Mouse (Mus musculus) heart, postnatal 0 days (tissue): Measurements from ENCODE around the gene Cyth3.

Source experiments
- CTCF ChIP-seq: IDR thresholded peaks from 2 replicates; pipeline ENCODE4 v1.5.1; 2016; ENCODE audit warnings: antibody characterized with exemption, control low read depth, low read depth
- EP300 ChIP-seq: IDR thresholded peaks from 2 replicates; pipeline ENCODE4 v1.6.1; 2016; ENCODE audit warnings: antibody characterized with exemption, low read depth

DNA sequence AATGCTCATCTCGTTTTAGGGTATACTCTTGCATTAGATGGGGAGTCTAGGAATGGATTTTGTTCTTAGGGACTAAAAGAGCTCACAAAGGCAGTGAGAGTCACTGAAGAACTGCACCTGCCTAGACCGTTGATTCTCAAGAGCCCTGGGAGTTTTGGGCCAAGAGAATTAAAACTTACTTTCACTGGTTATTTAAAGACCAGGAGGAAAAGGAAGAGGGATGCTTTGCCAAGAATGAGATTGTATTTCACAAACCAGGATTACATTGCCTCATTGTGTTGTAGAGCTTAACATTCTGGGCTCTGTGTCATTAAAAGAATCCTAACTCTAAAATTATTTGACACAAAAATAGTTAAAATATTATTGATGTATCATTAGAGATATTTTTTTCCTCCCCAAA is 43.3 kb downstream of the Cyth3 start:
- no peak for TF ChIP-seq CTCF
- no peak for TF ChIP-seq EP300
